Mouse (Mus musculus) bone marrow, adult 2 months (tissue): ENCODE results near the gene Rps18.

Source experiments
- CTCF ChIP-seq: fragments of 200-500 bp; IDR thresholded peaks from 2 replicates; pipeline ENCODE4 v1.5.1; 2011; ENCODE audit warnings: low read length, control low read depth; ENCODE audit not compliant: control insufficient read depth, insufficient read depth
- POLR2A ChIP-seq: fragments of 200-500 bp; IDR thresholded peaks from 2 replicates; pipeline ENCODE4 v1.6.1; 2011; ENCODE audit warnings: low read depth, mild to moderate bottlenecking, control low read depth, low read length, borderline replicate concordance; ENCODE audit not compliant: control insufficient read depth

GRCm38 (mm10) chr17:34003426-34003825 lies 47.6 kb upstream of the Rps18 start:
- TF ChIP-seq CTCF: peak; percentile 70
- no peak for TF ChIP-seq POLR2A
